Mouse (Mus musculus) large intestine, adult 2 months (tissue): ENCODE results near the gene Dnah12. TPM values are rescaled to one million over a fixed set of nuclear protein-coding genes. Genes with fewer than 3 reads are reported as not detected.
"Not testable (repeated sequence)": the region's sequence is repeated elsewhere in the genome, so short reads cannot be mapped to it uniquely, and the experiment has no call there.

Experiments used
- DNase-seq: peaks from one replicate; pipeline ENCODE4 v3.0.0-alpha.2; 2012; ENCODE audit warnings: low read depth, low spot score
- WGBS: fragments of 180-500 bp; shearing (Covaris S2); methylation state at CpG from one replicate; pipeline ENCODE4 v1.1.7; 2018; 5-methylcytosine and 5-hydroxymethylcytosine counted together
- polyA plus RNA-seq: library from polyadenylated mRNA; depleted of rRNA; stranded (reverse); fragments of >200 nt; gene quantifications from 2 replicates; pipeline ENCODE4 v1.2.3, GENCODE M21; 2012

Gene Dnah12
- polyA plus RNA-seq, 1 experiment: not detected

DNA sequence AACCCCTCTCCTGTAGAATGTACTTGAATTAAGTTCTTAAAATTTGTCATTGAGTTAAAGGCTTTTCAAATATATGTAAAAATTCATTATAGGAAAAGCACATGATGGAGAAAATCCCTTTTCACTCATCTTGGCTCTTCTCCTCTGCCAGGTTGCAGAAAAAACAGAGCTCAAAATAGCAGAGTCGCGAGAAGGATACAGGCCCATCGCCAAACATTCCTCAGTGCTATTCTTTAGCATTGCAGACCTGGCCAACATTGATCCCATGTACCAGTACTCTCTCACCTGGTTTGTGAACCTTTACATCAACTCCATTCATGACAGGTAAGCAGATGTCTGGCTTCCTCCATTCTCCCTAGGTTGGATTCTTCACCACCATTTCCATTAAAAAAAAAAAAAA, 165.9 kb downstream of the Dnah12 start:
- WGBS: 85% methylated on average over 3 of the region's 3 CpGs
- DNase-seq: no peak

DNA sequence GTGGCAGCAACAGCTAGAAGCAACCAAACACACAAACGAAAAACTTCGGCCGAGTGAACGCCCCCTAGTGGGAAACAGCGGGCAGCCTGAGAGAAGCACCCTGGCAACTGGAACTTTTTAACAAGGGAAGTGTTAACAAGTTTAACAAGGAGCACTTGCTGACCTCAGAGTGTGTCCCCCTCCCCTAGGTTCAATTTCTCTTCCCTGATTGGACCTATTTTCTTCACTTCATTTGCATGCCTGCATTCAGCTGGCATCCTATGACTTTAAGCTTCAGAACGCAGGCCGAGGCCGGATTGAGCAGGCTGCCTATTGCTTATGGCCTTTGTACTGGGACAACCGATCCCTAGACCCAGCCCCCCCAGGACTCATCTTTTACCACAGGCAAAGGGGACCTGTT, 174.3 kb downstream of the Dnah12 start:
- DNase-seq: no peak
- WGBS: 70% methylated on average over 9 of the region's 9 CpGs

DNA sequence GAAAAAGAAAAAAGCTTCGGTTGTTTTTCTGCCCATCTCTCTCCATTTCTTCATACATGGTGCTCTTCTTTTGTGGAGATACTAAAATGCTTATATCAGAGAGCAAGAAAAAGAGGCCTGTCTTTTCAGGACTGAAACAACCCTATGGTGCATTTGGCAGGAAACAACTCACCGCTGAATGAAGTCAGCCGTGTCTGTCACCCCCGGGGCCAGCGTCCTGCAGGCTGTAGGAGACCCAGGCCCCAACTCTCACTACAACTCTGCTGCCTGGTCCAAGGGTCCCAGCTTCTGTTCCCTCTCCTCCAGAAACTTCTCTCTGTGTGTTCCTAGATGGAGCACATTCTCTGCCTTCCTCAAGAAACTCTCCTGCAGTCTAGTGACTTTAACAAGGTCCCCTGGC, 175.2 kb downstream of the Dnah12 start:
- no peak for DNase-seq
- WGBS: 92% methylated on average over 5 of the region's 5 CpGs

DNA sequence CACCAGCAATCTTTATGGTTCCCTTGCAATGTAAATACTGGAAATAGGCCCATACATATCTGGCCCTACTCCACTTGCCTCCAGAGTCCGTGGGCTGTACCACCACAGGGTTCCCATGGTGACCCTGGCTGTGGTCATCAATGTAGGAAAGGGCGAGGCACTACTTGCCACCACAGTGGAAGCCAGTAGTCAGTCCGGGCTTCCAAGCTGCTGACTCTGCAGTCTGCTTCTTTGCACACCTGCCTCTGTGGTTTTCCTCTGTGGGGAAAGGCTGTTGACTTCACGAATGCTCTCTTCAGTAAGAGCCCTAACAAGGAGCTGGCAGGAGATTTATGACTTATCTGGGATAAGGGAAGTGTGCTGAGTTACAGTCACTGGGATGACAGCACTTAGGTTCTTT, 185.7 kb downstream of the Dnah12 start:
- no peak for DNase-seq
- WGBS: 25% methylated on average over 4 of the region's 4 CpGs

DNA sequence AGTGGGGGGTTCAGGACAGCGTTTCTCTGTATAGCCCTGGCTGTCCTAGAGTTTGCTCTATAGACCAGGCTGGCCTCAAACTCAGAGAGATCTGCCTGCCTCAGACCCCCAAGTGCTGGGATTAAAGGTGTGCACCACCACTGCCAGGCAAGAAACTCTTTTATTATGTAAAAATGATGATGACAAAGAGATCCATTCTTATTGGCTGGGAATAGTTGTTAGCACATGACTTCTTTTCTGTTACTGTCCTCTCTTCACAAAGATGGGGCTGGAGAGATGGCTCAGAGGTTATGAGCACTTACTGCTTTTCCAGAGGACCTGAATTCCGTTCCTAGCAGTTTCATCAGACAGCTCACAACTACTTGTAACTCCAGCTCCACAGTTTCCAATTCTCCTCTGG, 186.9 kb downstream of the Dnah12 start:
- 73% methylated on average over 2 of the region's 2 CpGs for WGBS
- no peak for DNase-seq

DNA sequence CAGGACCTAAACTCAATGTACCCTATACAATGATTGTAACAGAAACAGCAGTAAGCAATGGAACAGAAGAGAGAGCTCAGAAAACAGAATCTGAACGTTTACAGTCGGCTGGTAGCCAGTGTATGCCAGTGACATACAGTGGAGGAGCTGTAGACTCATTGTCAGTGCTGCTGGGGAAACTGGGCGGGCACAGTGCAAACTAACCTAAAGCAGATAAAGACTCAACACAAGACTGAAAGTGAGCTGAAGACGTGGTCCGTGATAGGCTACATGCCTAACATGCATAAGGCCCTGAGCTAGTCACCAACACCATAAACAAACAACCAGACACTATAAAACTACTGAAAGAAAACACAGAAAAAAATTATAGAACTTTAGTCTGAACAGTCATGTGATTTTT, 188.6 kb downstream of the Dnah12 start:
- no peak for DNase-seq
- WGBS: 60% methylated on average over 5 of the region's 5 CpGs

DNA sequence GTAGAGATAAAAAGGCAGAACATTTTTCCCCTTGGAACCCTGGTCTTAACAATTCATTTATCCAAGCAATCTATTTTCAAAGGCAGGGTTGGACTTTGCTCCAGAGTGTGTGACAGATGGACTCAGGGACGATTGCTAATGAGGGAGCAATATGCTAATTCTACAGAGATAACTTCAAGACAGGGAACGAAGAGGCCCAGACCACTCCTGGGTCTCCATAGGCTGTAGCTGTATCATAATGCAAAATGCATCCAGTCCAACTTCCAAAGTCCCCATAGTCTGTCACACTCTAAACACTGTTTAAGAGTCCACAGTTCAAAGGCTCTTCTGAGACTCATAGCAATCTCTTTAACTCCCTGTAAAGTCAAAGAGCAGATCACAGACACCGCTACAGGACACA, 194.2 kb downstream of the Dnah12 start:
- DNase-seq: no peak
- WGBS: 42% methylated on average over 3 of the region's 3 CpGs

DNA sequence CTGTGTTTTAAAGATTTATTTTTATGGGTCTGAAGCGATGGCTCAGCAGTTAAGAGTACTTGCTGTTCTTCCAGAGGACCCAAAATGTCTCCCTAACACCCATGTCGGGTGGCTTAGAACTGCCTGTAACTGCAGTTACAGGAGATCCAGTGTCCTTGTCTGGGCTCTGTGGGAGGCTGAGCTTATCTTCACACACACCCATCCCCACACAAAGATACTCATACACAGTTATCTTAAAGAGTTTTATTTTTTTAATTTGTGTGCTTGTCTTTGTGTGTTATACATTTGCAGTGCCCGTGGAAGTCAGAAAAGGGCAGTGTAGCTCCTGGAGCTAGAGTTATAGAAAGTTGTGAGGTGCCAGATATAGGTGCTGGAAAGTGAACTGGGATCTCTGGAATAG, 197.7 kb downstream of the Dnah12 start:
- DNase-seq: no peak
- 85% methylated on average over 3 of the region's 3 CpGs for WGBS

DNA sequence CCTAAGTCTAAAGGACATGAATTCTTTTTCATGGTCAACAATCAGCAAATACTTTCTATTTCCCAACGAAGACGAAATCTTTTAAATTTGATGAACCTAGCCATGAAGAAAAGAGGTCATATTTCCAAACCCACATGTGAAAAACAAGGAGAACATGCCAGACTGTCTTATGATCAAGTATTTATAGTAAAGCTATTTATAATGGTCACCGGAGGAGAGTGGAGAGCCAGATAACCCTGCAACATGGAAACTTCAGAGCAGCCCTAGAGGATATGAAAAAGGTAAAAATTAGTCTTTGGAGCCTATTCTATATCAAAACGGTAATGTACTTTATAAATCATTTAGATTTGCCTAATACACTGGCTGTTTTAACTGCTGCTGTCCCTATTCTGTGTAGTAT, 201.3 kb downstream of the Dnah12 start, which contains the start of gene Asb14:
TSS of gene Asb14 (plus strand) at position 166 of the 400 bp plus-strand sequence.
- no peak for DNase-seq
- WGBS: 93% methylated on average over 4 of the region's 4 CpGs

DNA sequence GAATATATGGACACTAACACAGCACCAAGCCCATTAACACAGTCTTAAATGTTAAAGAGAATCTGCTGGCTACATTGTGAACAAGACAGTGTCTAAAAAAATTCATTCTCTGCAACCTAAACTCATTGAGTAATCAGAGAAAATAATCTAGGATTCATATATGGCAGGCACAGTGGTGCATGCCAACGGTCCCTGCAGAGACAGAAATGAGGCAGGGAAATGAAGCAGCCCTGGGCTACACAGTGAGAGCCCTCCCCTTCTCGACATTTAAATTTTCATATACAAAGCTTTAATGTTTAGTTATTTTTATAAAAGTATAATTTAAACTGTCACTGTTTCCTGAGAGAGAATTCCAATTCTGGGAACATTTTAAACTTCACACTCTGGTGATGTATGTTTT, 206.4 kb downstream of the Dnah12 start:
- WGBS: 77% methylated on average over 2 of the region's 2 CpGs
- DNase-seq: no peak

DNA sequence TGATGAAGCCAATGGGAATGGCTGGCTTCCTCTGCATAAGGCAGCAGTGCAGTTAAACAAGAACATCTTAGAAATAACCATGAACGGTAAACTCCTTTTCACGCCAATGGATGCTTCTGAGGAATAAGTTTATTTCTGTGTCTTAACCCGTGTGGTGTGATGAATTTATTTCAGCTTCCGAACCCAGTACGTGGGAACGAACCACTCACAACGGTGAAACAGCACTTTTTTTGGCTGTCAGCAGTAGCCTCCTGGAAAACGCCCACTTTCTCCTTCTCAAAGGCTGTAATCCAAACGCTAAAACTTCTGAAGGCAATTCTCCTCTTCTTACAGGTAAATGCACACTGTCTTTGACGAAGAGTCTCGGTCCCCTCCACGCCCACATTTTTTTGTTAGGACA, 207.8 kb downstream of the Dnah12 start:
- 65% methylated on average over 12 of the region's 12 CpGs for WGBS

DNA sequence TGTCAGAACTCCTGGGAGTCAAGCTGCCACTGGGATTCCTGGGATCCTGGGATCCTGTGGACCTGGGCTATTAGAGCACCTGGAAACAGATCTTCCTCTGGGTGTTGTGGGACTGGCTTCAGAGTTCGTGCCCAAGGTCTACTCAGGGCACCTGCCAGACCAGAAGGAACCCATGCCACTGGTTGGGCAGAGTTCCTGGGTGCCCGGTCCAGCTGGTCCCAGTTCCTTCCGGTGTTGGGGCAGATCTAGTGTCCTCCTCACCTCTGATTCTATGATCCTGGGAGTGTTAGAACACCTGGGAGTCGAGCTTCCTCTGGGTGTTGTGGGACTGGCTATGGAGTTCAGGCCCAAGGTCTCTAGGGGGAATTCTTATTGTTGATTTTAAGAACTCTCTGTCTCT, 214.3 kb downstream of the Dnah12 start:
- no peak for DNase-seq
- 79% methylated on average over 4 of the region's 4 CpGs for WGBS

More for the DNA sequence above, 207.8 kb downstream of the Dnah12 start:
- DNase-seq: no peak

DNA sequence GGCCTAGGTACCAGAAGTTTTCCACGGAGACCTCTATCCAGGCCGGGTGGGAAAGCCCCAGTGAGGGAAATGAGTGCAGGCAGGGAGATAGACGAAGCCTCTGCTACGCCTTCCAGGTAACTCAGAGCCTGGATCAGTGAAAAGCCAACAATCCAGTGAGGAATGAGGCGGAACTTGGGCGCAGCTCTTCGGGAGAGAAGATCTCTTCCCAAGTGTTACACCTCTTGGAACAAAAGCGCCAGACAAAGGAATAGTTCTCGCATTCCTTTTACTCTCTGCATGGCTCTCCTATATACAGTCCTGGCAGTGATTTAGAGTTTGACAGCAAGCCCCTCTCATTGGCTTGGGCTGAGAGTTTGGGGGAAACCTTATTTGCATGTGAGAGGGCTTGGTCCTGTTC, 217.4 kb downstream of the Dnah12 start:
- DNase-seq: not testable (repeated sequence)
- 59% methylated on average over 9 of the region's 9 CpGs for WGBS

DNA sequence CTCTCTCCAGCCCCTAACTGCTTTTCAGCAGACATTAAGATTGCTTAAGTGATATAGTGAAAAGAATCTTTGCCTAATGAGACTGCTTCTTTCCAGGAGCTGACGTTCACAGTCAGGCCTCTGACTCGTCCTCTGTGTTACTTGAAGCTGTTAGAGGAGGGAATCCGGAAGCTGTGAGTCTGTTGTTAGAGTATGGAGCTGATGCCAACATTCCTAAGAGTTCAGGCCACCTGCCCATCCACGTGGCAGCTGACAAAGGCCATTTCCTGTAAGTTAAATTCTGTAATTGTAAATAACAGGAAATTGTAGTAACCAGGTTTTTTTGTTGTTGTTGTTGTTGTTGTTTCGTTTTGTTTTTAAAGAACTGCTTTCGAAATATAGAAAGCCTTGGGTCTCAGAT, 218.1 kb downstream of the Dnah12 start:
- 39% methylated on average over 6 of the region's 6 CpGs for WGBS
- no peak for DNase-seq

DNA sequence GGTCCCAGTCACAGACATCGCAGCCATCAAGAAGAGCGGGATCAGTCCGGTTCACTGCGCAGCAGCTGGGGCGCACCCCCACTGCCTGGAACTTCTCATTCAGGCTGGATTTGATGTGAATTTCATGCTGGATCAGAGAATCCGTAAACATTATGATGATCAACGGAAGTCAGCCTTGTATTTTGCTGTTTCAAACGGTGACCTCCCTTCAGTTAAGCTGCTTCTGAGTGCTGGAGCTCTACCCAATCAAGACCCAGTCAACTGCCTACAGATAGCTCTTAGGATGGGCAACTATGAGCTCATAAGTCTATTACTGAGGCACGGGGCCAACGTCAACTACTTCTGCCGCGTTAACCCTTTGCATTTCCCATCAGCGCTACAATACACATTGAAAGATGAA, 218.8 kb downstream of the Dnah12 start:
- 79% methylated on average over 13 of the region's 13 CpGs for WGBS
- no peak for DNase-seq

DNA sequence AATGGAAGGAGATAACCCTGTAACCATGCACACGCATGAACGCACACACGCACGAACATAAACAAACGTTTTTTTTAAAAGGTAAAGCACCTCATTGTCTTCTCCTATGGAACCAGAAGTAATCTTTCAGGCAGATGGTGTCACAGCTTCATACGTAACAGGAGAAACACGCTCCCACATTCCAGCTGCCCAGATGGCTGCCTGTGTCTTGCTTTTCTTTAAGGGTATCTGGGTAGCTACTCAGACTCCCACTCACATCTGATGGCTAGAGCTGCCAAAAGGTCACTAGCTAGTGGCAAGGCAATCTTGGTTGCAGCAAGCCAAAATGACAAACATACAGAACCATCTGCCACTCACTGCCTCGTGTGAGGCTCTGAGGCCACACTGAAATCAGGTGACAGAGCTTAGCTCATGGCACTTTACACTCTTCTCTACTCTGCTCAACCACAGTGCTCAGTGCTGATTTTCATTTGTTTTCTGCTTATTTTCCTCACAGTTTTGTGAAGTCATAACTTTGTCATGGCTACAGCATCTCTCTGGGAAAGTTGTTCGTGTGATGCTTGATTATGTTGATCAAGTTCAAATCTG, 220.7 kb downstream of the Dnah12 start:
- 83% methylated on average over 9 of the region's 9 CpGs for WGBS
- no peak for DNase-seq

DNA sequence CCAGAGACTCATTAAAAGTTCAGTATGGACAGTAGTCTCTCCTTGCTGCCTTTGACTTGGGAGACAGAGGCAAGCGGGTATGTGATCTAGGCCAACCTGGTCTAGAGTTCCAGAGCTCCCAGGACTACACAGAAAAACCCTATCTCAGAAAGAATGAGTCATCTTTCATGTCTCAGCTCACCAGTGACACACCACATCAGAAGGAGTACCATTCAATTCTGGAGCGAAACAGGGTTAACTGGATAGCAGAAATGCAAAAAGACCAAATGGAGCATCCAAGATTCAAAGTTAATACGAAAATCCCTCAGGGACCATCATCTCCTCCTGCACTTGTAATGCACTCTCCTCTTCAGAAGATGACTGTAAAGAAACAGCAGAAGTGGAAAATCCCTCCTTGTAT, 226.2 kb downstream of the Dnah12 start:
- no peak for DNase-seq
- WGBS: 95% methylated on average over 3 of the region's 3 CpGs

DNA sequence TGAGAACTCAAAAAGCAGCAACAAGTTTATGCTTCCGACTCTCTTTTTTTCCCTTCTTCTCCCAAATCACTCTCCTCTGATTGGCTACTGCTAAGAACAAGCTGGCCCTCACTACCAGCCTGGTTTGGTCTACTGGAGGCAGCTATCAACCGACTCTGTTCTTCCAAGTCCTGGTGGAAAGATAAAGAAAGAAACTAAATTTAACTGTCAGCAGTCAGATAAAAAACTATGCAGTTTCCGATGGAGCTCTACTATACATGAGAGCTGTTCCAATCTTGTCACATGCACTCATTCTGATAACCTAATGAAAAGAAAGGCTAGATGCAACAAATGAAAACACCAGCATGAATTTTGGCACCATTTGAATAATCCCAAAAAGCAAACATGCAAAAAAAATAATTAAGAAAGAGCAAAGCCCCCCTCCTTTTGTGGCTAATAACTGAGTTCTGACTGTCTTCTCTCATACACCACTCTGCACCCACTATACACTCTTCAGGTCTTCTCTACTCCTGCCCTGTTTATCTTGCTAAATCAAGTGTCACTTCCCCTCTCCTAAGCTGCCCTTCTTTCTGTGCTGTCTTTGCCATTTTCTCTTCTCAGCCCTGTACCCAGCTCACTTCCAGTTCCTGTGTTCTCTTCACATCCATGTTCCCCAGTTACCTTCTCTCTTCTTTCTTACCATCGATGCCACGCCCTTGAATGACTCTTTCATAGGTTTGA, 230.8 kb downstream of the Dnah12 start:
- no peak for DNase-seq
- 86% methylated on average over 5 of the region's 5 CpGs for WGBS

DNA sequence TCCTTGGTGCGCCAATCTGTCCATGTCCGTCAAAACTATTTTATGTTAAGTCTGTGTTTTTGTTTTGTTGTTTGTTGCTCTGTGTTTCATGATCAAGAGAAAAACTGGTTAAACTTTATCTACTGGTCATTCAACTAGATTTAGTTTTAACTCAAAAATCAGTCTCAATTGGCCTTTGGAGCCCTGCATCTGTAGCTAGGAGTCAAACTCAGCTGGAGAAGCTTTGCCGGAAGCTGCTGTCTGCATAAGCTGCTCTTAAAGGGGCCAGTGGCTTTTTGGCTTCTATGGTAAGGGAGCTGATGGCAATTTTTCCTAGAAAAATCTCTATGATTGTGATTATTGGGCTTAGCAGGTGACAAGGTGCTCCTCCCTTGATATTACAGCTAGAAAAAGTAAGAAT, 241.8 kb downstream of the Dnah12 start:
- no peak for DNase-seq
- WGBS: 94% methylated on average over 3 of the region's 3 CpGs

DNA sequence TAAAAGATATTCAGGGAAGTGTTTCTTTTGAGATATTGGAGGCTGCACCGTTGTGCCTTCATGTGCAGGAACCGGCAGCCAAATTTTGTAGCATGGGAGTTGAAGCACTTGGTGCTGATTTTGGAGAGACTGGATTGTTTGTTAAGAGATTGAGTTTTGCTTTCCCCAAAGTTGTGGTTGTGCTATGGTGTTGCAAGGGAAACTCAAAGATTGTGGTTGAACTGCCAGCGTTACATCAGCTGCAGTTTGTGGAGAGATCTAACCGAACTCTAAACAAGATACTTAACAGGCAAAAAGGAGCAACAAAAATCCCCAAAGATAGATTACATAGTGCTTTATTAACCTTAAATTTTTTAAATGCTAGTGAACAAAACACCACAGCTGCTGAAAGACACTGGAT, 242.5 kb downstream of the Dnah12 start:
- 84% methylated on average over 4 of the region's 4 CpGs for WGBS
- DNase-seq: no peak
